Mouse (Mus musculus) small intestine, adult 2 months (tissue): ENCODE results near the gene Gm28048.

ENCODE experiments used
- CTCF ChIP-seq: fragments of 200-500 bp; IDR thresholded peaks from 2 replicates; pipeline ENCODE4 v1.5.1; 2012; ENCODE audit warnings: low read depth, mild to moderate bottlenecking, control low read depth, inconsistent platforms, low read length, moderate library complexity, mixed read lengths; ENCODE audit not compliant: insufficient replicate concordance, insufficient read length; ENCODE audit errors: extremely low read depth
- POLR2A ChIP-seq: fragments of 200-500 bp; IDR thresholded peaks from 2 replicates; pipeline ENCODE4 v1.6.1; 2012; ENCODE audit warnings: low read depth, mild to moderate bottlenecking, control low read depth, inconsistent platforms, low read length, moderate library complexity

GRCm38 (mm10) chr11:22876680-22877330 is 105.1 kb downstream of the Gm28048 start:
- TF ChIP-seq CTCF, result no peak
- no peak for TF ChIP-seq POLR2A
